Mouse (Mus musculus): ENCODE data around the gene Nfatc2.

The Nfatc2 gene

GRCm38 (mm10) chr2:168601491-168602386 is at the start of gene Nfatc2:
TSS of gene Nfatc2 (minus strand) at chr2:168601657.
- DNase-seq (ENCODE audit: low spot score): no peak

DNA sequence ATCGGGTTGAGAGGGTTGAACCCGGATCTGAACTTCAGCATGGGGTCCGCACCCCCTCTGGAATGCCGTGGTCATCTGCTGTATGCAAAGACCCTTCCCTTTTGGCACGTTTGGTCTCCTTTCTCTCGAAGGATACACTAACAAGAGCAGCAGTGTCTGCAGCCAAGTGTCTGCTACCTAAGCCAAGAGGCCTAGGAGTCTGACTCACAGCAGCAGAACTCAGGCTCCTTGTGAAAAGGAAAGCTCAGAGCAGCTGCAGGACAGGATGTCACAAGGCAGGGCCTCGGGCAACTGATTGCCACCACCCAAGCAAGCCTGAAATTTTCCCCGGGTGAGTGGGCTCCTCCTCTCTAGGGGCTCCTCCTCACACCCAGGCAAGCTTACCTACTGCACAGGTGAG is 46.7 kb upstream of the Nfatc2 start:
- DNase-seq (ENCODE audit: low spot score): no peak

DNA sequence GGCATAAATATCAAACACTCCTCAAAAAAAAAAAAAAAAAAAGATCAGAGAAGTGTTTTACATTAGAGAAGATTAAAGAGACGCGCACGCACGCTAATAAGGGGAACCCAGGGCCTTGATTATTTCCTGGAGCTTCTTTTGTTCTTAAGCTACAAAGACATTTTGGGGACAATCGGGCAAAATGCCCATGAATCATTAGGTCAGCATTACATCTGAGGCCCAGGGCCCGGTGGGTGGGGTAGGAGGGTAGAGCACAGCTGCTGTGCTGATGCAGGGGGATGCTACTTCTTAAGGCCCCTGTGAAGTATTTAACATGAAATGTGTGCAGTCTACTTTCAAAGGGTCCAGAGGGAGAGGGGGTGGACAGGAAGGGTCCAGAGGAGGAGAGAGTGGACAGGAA is 43.4 kb upstream of the Nfatc2 start:
- no peak for DNase-seq (ENCODE audit: low spot score)

DNA sequence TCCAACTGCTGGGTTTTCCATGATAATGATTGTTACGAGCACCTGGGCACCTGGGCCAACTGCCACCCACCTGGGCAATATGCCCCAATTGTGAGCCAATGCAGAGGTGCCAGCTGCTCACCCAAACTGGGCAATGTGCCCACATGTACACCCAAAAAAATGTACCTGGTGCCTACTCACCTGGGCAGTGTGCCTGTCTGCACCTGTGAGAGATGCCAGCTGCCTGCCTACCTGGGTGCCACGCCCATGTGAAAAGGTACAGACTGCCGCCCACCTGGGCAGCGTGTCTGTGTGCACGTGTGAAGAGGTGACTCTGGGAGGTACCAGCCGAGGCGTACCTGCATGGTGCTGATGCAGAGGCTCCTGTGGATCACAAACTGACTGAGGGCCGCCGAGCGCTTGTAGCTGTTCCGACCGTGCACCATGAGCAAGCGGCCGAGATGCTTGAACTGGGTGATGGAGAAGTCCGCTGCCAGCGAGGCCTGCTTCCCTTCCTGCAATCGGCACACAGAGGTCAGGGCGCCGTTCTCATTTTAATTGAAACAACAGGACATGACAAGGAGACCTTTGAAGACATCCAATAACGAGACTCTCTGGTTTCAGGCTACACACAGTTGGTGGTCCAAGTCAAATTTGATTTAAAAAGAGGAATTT is 42.2 kb upstream of the Nfatc2 start:
- no peak for DNase-seq (ENCODE audit: low spot score)

DNA sequence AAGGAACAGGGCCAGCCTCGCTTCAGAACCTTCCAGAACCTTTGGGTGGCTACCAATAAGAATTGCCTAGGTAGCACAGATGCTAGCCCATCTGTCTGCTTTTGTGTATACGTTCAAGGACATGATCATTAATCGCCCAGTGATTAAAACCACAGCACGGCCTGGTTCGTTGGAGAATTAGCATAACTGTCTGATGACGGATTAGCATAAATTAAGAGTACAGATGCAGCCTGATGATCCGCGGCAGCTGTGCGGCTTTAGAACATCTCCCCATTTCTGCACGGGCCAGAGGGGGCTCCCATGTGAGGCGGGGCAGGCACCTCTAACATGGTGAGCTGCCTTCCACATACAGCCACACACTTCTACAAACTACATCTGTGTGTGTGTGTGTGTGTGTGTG is 40.7 kb upstream of the Nfatc2 start:
- no peak for DNase-seq (ENCODE audit: low spot score)

GRCm38 (mm10) chr2:168640460-168640859 is 39.0 kb upstream of the Nfatc2 start:
- no peak for DNase-seq (ENCODE audit: low spot score)

GRCm38 (mm10) chr2:168634881-168635280 is 33.4 kb upstream of the Nfatc2 start:
- DNase-seq (ENCODE audit: low spot score): no peak

DNA sequence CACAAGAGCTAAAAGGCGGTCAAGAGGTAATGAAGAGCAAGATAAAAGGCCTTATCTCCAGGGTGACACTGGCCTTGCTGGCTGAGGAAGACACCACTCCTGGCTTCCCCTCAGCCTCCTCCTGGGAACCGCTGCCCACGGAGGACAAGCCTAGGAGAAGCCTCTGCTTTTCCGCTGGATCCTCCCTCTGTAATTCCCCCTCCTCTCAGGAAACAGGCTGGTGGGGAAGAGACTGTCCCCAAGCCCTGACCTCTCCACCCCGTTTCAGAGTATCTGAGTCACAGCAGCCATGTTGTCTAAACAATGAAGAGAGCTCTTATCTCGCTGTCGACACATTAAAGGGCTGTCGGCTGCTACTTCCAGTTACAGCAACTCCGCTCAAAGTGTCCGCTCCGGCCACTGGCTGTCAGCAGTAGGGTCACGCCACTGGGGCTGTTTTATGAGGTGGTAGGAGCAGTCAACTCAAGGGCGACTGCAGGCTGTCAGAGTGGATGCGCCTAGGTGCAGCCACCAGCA is 31.9 kb upstream of the Nfatc2 start:
- DNase-seq (ENCODE audit: low spot score): no peak

DNA sequence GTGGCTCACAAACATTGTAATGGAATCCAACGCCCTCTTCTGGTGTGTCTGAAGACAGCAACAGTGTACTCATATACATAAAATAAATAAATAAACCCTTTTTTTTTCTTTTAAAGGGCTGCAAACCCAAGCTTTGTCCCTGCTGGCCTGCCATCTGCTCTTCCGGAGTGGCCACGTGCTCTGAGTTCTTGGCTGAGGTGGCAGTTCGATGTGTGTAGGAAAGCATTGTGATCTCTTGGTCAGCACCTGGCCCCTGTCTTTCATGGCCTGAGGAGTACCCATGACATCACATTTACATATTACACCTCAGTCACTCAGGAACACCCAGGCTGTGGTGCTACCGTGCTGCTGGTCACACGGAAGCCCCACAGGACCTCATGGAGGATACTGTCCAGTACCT is 31.1 kb upstream of the Nfatc2 start:
- DNase-seq (ENCODE audit: low spot score): no peak

- peak; percentile 55 for DNase-seq (ENCODE audit: low spot score)
Observed at GRCm38 (mm10) chr2:168628787-168629186, 27.3 kb upstream of the Nfatc2 start.

GRCm38 (mm10) chr2:168627829-168628770 is 26.6 kb upstream of the Nfatc2 start:
- no peak for DNase-seq (ENCODE audit: low spot score)

- DNase-seq (ENCODE audit: low spot score): no peak
Observed at GRCm38 (mm10) chr2:168626385-168626784, 24.9 kb upstream of the Nfatc2 start.

GRCm38 (mm10) chr2:168625091-168625490 is 23.6 kb upstream of the Nfatc2 start:
- no peak for DNase-seq (ENCODE audit: low spot score)

DNA sequence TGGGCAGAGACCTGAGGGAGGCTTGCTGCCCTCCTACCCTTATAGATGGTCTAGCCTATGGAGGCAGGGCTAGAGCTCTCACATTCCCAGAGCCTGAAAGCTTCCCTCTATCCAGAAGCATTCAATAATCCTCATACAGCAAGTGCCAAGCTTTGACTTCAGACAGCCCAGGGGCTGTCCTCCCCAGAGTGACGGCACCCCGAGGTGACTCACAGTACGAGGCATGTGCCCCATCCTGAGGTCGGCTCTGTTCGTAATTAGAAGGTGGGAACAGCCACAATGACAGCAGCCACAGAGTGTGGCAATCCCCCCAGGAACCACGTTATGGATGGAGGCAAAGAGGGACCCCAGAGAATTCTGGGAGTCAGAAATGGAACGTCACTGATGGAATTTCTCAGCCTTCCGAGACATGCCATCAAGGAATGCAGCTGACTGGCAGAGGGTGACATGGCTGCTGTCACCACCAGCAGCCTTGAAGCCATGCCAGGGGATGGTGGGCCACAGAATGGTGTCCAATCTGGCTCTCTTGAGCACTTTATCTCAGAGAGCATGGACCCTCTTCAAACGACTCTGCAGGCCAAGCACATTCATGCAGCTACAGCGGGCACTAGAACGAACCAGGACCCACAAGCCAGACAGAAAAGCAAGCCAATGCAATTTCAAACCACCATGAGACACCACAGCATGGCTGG is 19.8 kb upstream of the Nfatc2 start:
- no peak for DNase-seq (ENCODE audit: low spot score)

DNA sequence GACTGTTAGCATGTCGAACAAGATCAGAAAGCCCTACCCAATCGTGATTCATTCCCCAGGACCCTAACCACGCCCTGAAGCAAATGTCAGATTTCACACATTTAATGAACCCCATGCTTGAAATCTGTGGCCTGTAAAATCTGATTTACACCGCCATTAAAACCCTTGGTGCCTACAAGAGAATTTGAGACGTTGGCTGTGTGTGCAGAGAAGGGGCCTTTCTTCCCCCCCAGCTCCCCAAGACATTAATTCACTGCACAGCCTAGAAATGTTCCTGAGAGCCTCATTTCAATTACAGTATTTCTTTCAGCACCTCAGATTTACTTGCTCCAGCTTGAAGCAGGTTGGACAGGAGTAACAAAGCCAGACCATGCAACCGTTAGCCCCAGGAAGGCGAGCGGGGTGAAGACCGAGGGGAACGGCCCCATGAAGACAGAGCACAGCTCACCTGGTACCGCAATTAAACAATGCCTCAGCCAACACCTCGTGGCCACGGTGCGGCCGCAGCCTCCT is 16.8 kb upstream of the Nfatc2 start:
- DNase-seq (ENCODE audit: low spot score): no peak

DNA sequence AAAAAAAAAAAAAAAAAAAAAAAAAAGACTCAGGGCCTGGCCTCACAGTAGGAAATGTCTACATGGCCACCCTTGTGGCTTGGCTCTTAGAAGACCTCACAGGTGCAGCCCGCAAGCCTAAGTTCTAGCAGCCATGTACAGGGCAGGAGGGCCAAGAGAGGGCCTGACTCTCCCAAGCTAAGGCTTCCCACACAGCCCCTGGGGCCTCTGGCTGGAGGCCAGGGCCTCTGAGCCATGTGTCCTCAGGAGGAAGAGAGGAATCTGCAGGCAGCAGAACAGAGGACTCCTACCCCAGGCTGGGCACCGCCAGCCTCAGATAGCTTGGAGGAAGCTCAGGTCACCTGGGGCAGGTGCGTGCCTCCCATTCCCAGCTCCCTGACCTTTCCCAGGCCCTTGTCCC is 13.7 kb upstream of the Nfatc2 start:
- no peak for DNase-seq (ENCODE audit: low spot score)

DNA sequence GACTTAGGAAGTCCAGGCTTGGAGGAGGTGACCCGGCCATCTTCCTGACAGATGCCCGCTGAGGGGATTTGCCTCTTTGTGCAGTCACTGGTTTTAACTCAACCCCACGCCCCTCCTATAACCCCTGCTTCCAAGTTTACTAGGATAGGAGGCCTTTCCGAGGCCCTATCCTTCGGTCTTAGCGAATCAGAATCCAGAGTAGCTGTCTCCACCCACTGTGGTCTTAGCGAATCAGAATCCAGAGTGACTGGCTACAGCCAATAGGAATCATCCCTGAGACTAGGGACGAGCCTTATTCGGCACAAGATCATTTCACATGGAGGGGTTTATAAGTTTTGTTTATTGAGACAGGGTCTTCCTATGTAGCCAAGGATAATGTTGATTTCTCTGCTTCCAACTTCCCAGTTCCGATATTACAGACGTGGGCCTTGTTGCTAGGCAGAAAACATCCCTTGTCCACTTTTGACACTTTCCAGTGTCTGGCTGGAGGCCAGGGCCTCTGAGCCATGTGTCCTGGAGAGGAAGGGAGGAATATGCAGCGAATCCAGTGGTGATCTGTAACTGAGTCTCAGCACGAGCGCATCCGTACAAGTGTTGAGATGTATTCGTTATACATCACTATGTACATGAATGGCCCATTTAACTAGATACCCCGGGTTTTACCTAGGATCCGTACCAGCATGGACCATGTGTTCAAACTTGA is 12.9 kb upstream of the Nfatc2 start:
- no peak for DNase-seq (ENCODE audit: low spot score)

- DNase-seq (ENCODE audit: low spot score): no peak
Observed at GRCm38 (mm10) chr2:168613092-168613880, 11.8 kb upstream of the Nfatc2 start.

DNA sequence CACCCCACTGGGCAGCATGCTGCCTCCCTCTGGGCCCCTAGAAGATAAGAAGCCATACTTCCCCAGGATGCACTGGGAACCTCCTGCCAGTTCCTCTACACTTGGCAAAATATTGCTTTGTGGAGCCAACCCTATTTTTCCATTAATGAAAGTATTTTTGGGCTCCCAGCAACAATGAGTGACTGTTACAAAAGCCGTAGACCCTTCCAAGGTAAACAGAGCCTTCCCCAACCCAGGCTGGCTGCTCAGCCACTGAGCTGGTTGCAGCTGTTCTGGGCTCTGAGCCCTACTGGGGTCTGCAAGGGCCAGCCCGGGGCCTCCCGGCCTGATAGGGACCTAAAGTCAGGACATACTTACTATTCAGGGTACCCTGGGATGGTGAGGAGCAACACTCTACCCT is 9.5 kb upstream of the Nfatc2 start:
- DNase-seq (ENCODE audit: low spot score): no peak

Measured in urinary bladder, postnatal 10 days (tissue).